Mouse (Mus musculus) olfactory bulb, adult 2 months (tissue): ENCODE measurements around the gene Il17rc. TPM values are rescaled to one million over a fixed set of nuclear protein-coding genes. Genes with fewer than 3 reads are reported as not detected.

Source experiments
- H3K27ac ChIP-seq: fragments of 200-500 bp; 2 replicates; pipeline ENCODE4 v1.5.1; 2012; ENCODE audit warnings: low read depth, low read length; ENCODE audit not compliant: insufficient read depth
- H3K4me1 ChIP-seq: fragments of 200-500 bp; 2 replicates; pipeline ENCODE4 v1.6.1; 2012; ENCODE audit warnings: low read length; ENCODE audit not compliant: control insufficient read depth, insufficient read depth
- H3K4me3 ChIP-seq: fragments of 200-500 bp; 2 replicates; pipeline ENCODE4 v1.5.1; 2012; ENCODE audit warnings: mild to moderate bottlenecking, low read depth, low read length, moderate library complexity; ENCODE audit not compliant: insufficient read depth
- CTCF ChIP-seq: fragments of 200-500 bp; IDR thresholded peaks from 2 replicates; pipeline ENCODE4 v1.5.1; 2012; ENCODE audit warnings: low read depth, mild to moderate bottlenecking, low read length, moderate library complexity; ENCODE audit not compliant: insufficient read depth
- POLR2A ChIP-seq: fragments of 200-500 bp; IDR thresholded peaks from 2 replicates; pipeline ENCODE4 v1.6.1; 2012; ENCODE audit warnings: mild to moderate bottlenecking, low read depth, low read length, moderate library complexity; ENCODE audit not compliant: insufficient read depth
- WGBS: fragments of 180-500 bp; shearing (Covaris S2); methylation state at CpG from one replicate; pipeline ENCODE4 v1.1.7; 2018; 5-methylcytosine and 5-hydroxymethylcytosine counted together
- polyA plus RNA-seq: library from polyadenylated mRNA; stranded (reverse); fragments of >200 nt; gene quantifications from 2 replicates; pipeline ENCODE4 v1.2.4, GENCODE M21; 2012; ENCODE audit warnings: low replicate concordance; ENCODE audit not compliant: missing spikeins, insufficient read depth, insufficient read length

Il17rc gene
- polyA plus RNA-seq, 1 experiment = not detected

DNA sequence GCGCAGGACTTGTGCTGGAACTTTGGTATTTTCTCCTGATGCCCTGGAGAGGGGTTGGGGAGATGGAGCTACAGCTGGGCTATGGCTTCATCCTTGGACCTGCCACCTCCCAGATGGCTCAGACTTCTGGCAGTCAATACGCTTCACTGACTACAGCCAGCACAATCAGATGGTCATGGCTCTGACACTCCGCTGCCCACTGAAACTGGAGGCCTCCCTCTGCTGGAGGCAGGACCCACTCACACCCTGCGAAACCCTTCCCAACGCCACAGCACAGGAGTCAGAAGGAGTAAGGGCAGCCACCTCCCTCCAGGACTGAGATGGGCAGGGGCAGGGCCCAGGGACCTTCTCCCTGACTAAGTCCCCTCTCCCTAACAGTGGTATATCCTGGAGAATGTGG, 5.6 kb upstream of the Il17rc start:
- WGBS = 55% methylated on average over 5 of the region's 5 CpGs
- H3K4me1 ChIP-seq = peaks cover 11% of the 10 kb centered on the region
- H3K4me3 ChIP-seq = no peak overlapping the region
- no peak overlapping the region for H3K27ac ChIP-seq
- TF ChIP-seq CTCF = no peak
- TF ChIP-seq POLR2A = no peak

DNA sequence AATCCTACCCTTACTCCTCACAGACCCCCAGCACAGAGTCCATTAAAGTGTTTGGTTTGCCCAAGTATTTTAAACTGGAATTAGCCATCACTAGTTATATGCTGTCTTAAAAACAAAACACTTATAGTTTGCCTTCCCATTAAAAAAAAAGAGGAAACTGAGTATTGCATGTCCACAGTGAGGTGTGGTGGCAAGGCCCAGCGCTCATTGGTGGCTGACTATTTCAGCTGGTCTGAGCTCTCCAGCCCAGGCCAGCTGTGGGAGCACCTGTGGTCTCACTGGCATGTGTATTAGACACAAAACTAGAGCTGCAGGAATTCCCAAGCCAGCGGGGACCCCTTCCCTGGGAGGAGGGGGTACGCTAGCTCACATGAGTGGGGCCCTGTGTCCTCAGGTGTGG, 2.7 kb upstream of the Il17rc start:
- WGBS = 72% methylated on average over 3 of the region's 3 CpGs
- H3K4me3 ChIP-seq = no peak overlapping the region
- no peak for TF ChIP-seq POLR2A
- H3K27ac ChIP-seq = no peak overlapping the region
- H3K4me1 ChIP-seq = peaks cover 11% of the 10 kb centered on the region

DNA sequence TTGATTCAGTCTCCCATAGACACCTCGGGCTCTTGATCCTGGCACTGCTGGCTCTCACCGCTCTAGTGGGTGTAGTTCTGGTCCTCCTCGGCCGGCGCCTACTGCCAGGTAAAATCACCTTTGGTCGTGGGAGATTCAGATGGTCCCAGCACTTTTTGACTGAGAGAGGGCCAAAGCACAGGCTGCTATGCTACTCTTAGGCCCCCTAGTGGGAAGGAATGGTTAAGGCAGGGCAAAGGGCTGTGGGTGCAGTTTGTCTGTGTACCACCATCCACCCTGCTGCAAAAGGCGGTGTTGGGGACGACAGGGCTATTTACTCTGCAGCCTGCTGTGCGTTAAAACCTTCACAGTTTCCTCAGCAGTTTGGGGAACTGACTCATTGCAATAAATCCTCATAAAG, 2.2 kb upstream of the Il17rc start:
- H3K4me3 ChIP-seq = peak overlapping the region; percentile 37
- peaks cover 11% of the 10 kb centered on the region for H3K4me1 ChIP-seq
- 9% methylated on average over 9 of the region's 9 CpGs for WGBS
- H3K27ac ChIP-seq = no peak overlapping the region
- TF ChIP-seq POLR2A = no peak
- TF ChIP-seq CTCF = no peak; the same call in 1 of the 2 replicates

DNA sequence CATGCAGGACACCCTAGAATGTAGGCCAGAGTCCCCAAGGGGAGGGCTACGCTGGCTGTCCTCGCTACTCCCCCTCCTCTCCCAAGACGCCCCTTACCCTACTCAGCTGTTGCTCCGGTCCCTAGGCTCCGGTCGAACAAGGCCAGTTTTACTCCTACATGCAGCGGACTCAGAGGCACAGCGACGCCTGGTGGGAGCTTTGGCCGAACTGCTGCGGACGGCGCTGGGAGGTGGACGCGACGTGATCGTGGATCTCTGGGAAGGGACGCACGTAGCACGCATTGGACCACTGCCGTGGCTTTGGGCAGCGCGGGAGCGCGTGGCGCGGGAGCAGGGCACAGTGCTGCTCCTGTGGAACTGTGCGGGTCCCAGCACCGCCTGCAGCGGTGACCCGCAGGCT, 1.8 kb upstream of the Il17rc start:
- 1% methylated on average over 31 of the region's 31 CpGs for WGBS
- Histone ChIP-seq H3K4me1 (peaks cover 11% of the 10 kb centered on the region), H3K4me3 (peak overlapping the region; percentile 37), H3K27ac (no peak overlapping the region)
- TF ChIP-seq CTCF (peak; percentile 64; the same call in 1 of the 2 replicates), POLR2A (no peak)

DNA sequence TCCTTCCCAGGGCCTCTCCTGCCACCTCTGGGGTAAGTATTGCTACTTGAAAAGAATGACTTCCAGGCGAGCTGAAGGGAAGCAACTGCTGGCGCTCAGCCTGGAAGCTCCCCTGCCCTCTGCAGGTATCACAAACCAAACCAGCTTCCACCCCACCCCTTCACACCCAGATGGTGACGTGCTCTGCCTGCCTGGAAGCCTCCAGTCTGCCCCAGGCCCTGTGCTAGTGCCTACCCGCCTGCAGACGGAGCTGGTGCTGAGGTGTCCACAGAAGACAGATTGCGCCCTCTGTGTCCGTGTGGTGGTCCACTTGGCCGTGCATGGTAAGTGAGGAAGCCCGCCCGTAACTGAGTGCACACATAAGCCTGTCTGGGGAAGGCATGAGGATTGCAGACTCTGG, 834 bp downstream of the Il17rc start:
- Histone ChIP-seq H3K27ac (no peak overlapping the region), H3K4me1 (peaks cover 11% of the 10 kb centered on the region), H3K4me3 (no peak overlapping the region)
- TF ChIP-seq CTCF = no peak
- no peak for TF ChIP-seq POLR2A
- WGBS = 88% methylated on average over 10 of the region's 10 CpGs

DNA sequence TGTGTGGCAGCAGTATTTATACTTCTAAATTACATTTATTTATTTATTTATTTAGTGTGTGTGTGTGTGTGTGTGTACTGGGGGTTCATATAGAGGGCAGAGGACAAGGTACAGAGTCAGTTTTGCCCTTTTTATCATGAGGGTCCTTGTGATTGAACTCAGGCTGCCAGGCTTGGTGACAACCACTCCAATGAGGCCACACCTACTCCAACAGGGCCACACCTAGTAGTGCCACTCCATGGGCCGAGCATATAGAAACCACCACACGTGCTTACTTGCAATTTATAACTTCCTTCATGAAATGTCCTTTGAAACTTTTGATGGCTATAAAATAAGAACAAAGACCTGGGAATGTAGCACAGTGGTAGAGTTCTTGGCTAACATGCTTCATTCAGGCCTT, 2.0 kb downstream of the Il17rc start:
- TF ChIP-seq CTCF (no peak), POLR2A (no peak)
- Histone ChIP-seq H3K4me1 (peaks cover 11% of the 10 kb centered on the region), H3K4me3 (no peak overlapping the region), H3K27ac (no peak overlapping the region)
- WGBS = 86% methylated on average over 2 of the region's 2 CpGs

DNA sequence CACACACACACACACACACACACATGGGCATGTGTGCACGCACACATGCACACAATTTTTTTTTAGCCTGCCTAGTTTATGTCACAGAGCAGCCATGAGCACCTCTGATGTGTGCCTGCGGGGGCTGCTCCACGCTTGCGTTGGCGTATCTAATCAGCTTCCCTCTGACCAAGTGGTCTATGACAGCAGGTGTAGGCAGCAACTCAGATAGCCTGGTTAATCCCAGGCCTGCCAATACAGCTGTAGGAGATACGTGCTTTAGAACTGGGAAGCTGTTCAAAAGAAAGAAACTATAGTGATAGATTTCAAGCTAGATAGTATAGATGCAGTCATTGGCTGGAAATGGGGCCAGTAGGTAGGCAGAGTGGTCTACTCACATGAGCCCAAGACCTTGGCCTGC, 2.5 kb downstream of the Il17rc start:
- Histone ChIP-seq H3K27ac (no peak overlapping the region), H3K4me3 (no peak overlapping the region), H3K4me1 (peaks cover 11% of the 10 kb centered on the region)
- TF ChIP-seq CTCF (no peak), POLR2A (no peak)
- 95% methylated on average over 6 of the region's 6 CpGs for WGBS

DNA sequence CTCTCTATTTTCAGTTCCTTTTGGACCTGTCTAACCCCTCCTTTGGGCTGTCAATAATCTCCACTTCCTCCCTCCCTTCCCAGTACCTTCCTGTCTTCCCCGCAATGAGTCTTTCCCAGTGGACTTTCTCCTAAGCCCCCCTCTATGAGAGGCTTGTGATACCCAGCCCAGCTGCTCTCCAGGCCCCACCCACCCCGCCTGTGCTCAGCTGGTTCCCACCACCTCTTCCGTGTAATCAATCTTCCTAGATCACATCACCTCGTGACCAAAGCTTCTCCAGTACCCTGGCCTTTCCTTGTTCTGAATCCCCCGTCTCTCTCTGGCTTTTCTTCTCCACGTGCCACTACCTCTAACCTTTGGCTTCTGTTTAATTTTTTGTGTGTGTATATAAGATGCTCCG, 6.1 kb downstream of the Il17rc start:
- Histone ChIP-seq H3K4me3 (no peak overlapping the region), H3K4me1 (peaks cover 13% of the 10 kb centered on the region), H3K27ac (no peak overlapping the region)
- WGBS = 66% methylated on average over 7 of the region's 7 CpGs
- TF ChIP-seq POLR2A (no peak), CTCF (no peak)

DNA sequence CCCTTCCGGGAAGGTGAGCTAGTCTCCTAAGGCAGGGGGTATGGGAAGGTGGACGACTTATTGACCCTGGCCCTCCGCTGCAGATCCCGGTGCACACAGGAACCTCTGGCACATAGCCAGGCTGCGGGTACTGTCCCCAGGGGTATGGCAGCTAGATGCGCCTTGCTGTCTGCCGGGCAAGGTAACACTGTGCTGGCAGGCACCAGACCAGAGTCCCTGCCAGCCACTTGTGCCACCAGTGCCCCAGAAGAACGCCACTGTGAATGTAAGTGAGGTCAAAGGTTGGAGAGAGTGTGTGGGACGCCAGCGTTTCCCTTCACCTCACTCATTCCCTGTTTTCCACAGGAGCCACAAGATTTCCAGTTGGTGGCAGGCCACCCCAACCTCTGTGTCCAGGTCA, 7.7 kb downstream of the Il17rc start:
- Histone ChIP-seq H3K4me1 (peaks cover 13% of the 10 kb centered on the region), H3K4me3 (no peak overlapping the region), H3K27ac (no peak overlapping the region)
- TF ChIP-seq POLR2A = no peak
- no peak for TF ChIP-seq CTCF
- whole genome bisulfite sequencing = 82% methylated on average over 10 of the region's 10 CpGs

DNA sequence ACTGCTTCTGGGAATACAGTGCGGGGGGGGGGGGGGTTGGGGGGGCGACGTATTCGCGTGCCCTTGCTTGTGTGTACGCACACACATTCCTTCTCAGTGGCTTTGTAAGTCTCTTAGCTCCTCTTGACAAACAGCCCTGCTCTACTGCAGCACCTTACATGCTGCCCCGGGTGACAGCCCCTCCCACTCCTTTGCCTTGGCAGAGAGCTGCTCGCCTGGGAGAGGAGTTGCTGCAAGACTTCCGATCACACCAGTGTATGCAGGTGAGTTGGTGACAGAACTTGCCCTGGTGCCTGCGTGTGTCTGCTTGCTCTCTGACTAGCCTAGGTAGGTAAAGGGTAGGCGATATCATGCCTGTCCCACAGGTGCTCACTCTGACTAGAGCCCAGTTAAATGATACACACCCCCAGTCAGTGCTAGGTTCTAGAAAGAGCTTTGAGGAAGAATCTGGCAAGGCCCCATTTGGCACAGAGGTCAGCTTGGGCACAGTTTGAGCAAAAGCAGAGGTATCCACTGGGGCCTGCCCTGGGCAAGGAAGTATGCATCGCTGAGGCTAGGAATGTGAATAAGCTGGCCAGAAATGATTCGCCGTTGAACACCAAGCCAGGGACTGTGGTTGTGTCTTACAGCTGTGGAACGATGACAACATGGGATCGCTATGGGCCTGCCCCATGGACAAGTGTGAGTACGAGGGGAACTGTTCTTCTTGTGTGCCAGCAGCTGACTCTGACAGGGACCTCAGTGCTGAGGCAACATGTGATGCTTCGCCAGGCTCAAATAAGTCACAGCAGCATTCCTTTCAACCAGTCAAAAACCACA, 9.5 kb downstream of the Il17rc start:
- H3K4me3 ChIP-seq = no peak overlapping the region
- TF ChIP-seq CTCF (no peak), POLR2A (no peak)
- no peak overlapping the region for H3K27ac ChIP-seq
- 56% methylated on average over 18 of the region's 18 CpGs for WGBS
- peaks cover 22% of the 10 kb centered on the region for H3K4me1 ChIP-seq
